Mouse (Mus musculus) neural tube, embryonic 11.5 days (tissue): ENCODE data around the gene Rftn2. TPM values are rescaled to one million over a fixed set of nuclear protein-coding genes. Genes with fewer than 3 reads are reported as not detected.

ENCODE experiments used
- ATAC-seq: fragments of 200-750 bp; cut with Nextera tagmentation; 2 replicates; pipeline ENCODE4 v1.8.0; 2017; ENCODE audit warnings: moderate number of reproducible peaks, mild to moderate bottlenecking, moderate TSS enrichment, moderate library complexity; ENCODE audit not compliant: insufficient read depth, low FRiP score, low TSS enrichment
- DNase-seq: peaks from one replicate; pipeline ENCODE4 v3.0.0-alpha.2; 2015; ENCODE audit warnings: low spot score
- H3K27ac ChIP-seq: fragments of 300-500 bp; sonication (generic); 2 replicates; pipeline ENCODE4 v1.5.1; 2014; ENCODE audit warnings: low read depth, mild to moderate bottlenecking, low read length
- H3K27me3 ChIP-seq: fragments of 300-500 bp; sonication (generic); 2 replicates; pipeline ENCODE4 v1.6.1; 2014; ENCODE audit warnings: mild to moderate bottlenecking, low read length, mixed read lengths; ENCODE audit not compliant: control insufficient read depth, insufficient read depth
- H3K36me3 ChIP-seq: fragments of 300-500 bp; sonication (generic); 2 replicates; pipeline ENCODE4 v1.6.1; 2014; ENCODE audit warnings: mild to moderate bottlenecking, low read length, moderate library complexity, mixed read lengths; ENCODE audit not compliant: control insufficient read depth, insufficient read depth
- H3K4me1 ChIP-seq: fragments of 300-500 bp; sonication (generic); 2 replicates; pipeline ENCODE4 v1.6.1; 2014; ENCODE audit warnings: low read length, mixed read lengths; ENCODE audit not compliant: control insufficient read depth, insufficient read depth
- H3K4me2 ChIP-seq: fragments of 300-500 bp; sonication (generic); 2 replicates; pipeline ENCODE4 v1.6.1; 2014; ENCODE audit warnings: low read depth, mild to moderate bottlenecking, moderate library complexity
- H3K4me3 ChIP-seq: fragments of 300-500 bp; sonication (generic); 2 replicates; pipeline ENCODE4 v1.5.1; 2014; ENCODE audit warnings: low read depth, low read length
- H3K9ac ChIP-seq: fragments of 300-500 bp; sonication (generic); 2 replicates; pipeline ENCODE4 v1.6.1; 2014; ENCODE audit warnings: mild to moderate bottlenecking, low read length
- H3K9me3 ChIP-seq: fragments of 300-500 bp; sonication (generic); 2 replicates; pipeline ENCODE4 v1.6.1; 2016; ENCODE audit warnings: low read length; ENCODE audit not compliant: control insufficient read depth
- WGBS: fragments of 180-500 bp; shearing (Covaris S2); extraction: QIAGEN DNeasy Blood & Tissue Kit; methylation state at CpG from one replicate; pipeline ENCODE4 v1.1.7; 2014; 5-methylcytosine and 5-hydroxymethylcytosine counted together
- polyA plus RNA-seq: library from polyadenylated mRNA; unstranded; fragments of >200 nt; fragmentation: Nextera tagmentation; extraction: Ambion mirVana; gene quantifications from 2 replicates; pipeline ENCODE4 v1.2.1, GENCODE M21; 2014

The Rftn2 gene
- polyA plus RNA-seq, 1 experiment from 2014 or later: 12.3 TPM

DNA sequence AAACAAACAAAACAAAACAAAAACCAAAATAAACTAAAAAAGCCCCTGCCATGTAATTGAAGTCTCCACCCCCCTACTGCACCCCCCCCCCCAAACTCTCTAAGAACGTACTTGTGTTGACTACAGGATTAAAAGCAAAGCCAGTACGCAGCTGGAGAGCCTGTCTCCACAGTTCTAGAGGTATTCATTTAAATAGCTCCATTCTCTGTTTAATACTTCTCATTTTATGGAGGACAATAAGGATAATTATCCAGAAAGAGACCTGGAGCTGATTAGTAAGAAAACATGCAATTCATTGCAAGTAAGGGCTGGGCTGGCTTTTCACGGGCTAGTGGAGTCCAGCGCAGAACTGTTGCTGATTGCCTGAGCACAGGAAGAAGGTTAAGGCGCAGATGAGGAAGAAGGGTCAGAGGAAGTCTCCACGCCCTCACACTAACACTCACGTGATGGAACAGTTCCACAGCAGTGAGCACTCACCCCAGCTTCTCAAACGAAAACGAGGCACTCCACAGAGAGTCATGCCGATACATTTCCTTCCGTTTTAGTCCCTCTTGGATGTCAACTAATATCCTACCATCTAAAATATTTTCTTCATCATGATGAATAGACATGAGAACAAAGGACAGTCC, 11.3 kb downstream of the Rftn2 start:
- Histone ChIP-seq H3K27me3 (no peaks in the 10 kb centered on the region), H3K9me3 (no peaks in the 10 kb centered on the region), H3K9ac (no peak overlapping the region), H3K4me3 (no peak overlapping the region), H3K27ac (no peak overlapping the region), H3K36me3 (no peaks in the 10 kb centered on the region), H3K4me2 (no peak overlapping the region), H3K4me1 (no peaks in the 10 kb centered on the region)
- ATAC-seq (no peak), DNase-seq (no peak)
- 78% methylated on average over 11 of the region's 11 CpGs for WGBS

DNA sequence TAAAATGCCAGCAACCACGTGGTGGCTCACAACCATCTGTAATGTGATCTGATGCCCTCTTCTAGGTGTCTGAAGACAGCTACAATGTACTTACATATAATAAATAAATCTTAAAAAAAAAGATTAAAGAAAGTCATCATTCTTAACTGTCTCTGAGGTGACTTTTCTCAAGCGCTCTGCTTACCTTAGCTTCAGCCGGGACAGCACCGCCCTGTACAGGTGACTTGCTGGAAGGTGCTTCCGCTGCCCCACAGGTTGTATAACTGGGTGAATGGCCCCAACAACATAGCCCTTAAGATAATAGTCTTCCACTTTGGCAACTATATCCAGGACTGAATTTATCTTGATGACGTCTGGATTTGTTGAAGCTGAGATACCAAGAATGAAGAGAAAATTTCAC, 12.6 kb downstream of the Rftn2 start:
- no peak overlapping the region for H3K9ac ChIP-seq
- H3K27me3 ChIP-seq: no peaks in the 10 kb centered on the region
- no peaks in the 10 kb centered on the region for H3K9me3 ChIP-seq
- H3K4me1 ChIP-seq: no peaks in the 10 kb centered on the region
- ATAC-seq: no peak
- H3K27ac ChIP-seq: no peak overlapping the region
- H3K36me3 ChIP-seq: no peaks in the 10 kb centered on the region
- WGBS: 84% methylated on average over 6 of the region's 6 CpGs
- DNase-seq: no peak
- H3K4me3 ChIP-seq: no peak overlapping the region
- H3K4me2 ChIP-seq: no peak overlapping the region

DNA sequence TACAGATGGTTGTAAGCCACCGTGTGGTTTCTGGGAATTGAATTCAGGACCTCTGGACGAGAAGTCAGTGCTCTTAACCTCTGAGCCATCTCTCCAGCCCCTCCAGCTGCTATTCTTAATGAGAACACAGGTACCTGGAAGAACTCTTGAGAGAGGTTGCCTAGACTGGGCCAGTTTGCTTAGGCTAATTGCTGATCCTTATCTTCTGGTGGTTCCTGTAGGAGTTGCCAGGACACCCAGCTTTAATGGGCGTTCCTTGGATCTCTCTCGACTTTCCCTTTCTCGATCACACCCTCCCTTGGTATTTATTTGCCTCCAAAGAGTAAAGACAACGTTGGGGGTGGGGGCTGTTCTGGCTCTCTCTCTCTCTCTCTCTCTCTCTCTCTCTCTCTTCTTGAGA, 13.1 kb downstream of the Rftn2 start:
- Histone ChIP-seq H3K4me2 (no peak overlapping the region), H3K4me3 (no peak overlapping the region), H3K27ac (no peak overlapping the region), H3K9me3 (no peaks in the 10 kb centered on the region), H3K36me3 (no peaks in the 10 kb centered on the region), H3K4me1 (no peaks in the 10 kb centered on the region), H3K27me3 (no peaks in the 10 kb centered on the region), H3K9ac (no peak overlapping the region)
- DNase-seq (no peak), ATAC-seq (no peak)
- 76% methylated on average over 6 of the region's 6 CpGs for WGBS

DNA sequence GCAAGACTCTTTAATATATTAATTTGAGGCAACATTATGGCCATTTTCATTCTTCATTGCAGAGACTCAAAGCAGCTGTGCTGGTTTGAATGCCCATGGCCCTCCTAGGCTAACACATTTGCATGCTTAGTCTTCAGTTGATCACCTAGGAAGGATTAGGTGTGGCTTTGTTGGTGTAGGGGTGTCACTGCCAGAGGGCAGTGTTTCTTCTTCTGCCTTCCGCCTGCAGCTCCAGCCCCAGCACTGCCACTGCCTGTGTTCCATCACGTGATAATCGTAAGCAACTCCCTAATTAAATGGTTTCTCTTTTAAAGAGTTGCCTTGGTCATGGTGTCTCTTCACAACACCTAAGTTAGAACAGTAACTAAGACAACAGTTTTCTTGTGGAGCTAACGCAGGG, 13.8 kb downstream of the Rftn2 start:
- ATAC-seq (no peak), DNase-seq (no peak)
- H3K9ac ChIP-seq: no peak overlapping the region
- H3K27ac ChIP-seq: no peak overlapping the region
- no peak overlapping the region for H3K4me3 ChIP-seq
- H3K36me3 ChIP-seq: no peaks in the 10 kb centered on the region
- H3K4me2 ChIP-seq: no peak overlapping the region
- H3K4me1 ChIP-seq: no peaks in the 10 kb centered on the region
- 83% methylated on average over 4 of the region's 4 CpGs for WGBS
- H3K27me3 ChIP-seq: no peaks in the 10 kb centered on the region
- no peaks in the 10 kb centered on the region for H3K9me3 ChIP-seq

DNA sequence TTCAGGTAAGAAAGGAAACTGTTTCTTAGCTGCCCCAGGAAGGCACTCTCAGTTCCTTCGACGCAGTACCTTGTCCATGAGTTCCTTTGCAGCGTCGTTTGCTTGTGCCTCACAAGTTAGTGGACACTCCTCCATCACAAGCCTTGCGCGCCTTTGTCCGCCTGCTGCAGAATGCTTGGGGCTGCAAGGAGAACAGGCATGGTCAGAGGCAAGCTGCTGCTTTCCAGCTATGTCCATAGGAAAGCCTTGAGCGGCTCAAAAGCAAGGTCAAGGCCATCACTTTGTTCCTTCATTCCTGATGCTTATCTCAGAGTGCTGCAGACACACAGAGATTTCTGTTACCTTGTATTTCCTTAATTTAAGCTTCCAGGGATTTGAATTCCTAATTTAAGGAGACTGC, 15.5 kb downstream of the Rftn2 start:
- no peaks in the 10 kb centered on the region for H3K27me3 ChIP-seq
- no peaks in the 10 kb centered on the region for H3K4me1 ChIP-seq
- H3K4me3 ChIP-seq: no peak overlapping the region
- H3K9ac ChIP-seq: no peak overlapping the region
- no peaks in the 10 kb centered on the region for H3K9me3 ChIP-seq
- WGBS: 87% methylated on average over 8 of the region's 8 CpGs
- ATAC-seq (no peak), DNase-seq (no peak)
- no peak overlapping the region for H3K4me2 ChIP-seq
- H3K27ac ChIP-seq: no peak overlapping the region
- H3K36me3 ChIP-seq: no peaks in the 10 kb centered on the region

DNA sequence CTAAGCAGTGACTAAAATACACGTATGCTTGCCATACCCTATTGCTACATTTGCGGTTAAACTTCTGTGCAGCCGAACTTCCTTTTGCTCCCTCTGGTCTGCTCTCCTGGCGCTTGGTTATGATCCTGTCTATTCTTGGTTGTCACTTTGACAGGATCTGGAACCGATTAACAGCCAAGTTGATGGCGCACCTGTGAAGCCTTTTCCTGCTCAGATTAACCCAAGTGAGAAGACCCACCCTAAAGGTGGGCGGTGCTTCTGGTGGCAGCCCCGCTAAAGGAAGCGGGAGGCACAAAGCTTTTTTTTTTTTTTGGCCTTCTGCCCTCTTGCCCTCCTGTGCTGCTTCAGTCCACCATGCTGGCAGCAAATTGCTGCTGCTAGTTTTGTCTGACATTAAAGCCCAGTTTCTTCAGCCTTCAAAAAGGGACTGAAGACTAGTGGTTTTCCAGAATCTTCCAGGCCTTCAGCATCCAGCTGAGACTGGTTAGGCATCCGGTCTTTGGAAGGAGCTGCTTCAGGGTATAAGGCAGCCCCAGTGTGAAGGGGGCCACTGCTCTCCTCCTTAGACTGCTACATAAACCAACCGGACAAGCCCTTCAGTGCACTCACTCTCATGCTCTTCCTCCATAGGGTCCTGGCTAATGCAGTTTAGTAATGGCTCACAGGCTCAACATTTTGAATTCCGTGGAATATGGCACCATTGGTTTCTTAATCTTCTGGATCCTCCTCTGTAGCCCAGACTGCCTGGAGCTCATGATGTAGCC, 16.2 kb downstream of the Rftn2 start:
- Histone ChIP-seq H3K9me3 (no peaks in the 10 kb centered on the region), H3K4me2 (no peak overlapping the region), H3K27me3 (no peaks in the 10 kb centered on the region), H3K4me1 (no peaks in the 10 kb centered on the region), H3K27ac (no peak overlapping the region), H3K9ac (no peak overlapping the region), H3K36me3 (no peaks in the 10 kb centered on the region), H3K4me3 (no peak overlapping the region)
- DNase-seq: no peak
- 54% methylated on average over 12 of the region's 12 CpGs for WGBS
- ATAC-seq: no peak

DNA sequence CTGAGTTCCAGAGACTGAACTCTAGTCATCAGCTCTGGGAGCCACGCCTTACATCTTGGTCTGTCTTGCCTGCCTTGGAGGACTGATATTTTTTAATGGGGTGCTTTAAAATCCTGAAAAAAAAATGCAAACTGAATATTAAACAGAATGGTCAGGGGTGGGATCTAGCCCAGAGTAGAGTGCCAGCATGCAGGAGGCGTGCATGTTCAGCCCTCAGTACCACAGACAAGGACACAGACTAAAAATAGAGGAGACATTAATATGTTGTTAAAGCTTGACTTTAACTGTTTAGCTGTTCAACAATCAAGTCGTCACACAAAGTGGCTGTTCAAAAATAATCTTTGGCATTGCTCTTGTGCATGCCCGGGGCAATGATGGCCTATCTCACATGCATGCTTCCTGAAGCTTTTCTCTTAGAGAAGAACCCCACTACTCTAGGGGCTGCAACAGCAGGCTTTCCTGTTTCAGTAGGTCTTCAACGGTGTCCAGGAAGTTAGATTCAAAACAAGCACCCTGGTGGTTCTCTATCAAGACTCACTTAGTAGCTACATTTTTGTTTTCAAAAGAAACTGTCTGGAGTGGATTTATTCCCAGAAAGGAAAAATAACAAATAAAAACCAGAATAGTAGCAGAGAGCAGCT, 18.0 kb downstream of the Rftn2 start:
- 78% methylated on average over 5 of the region's 5 CpGs for WGBS
- Histone ChIP-seq H3K4me2 (no peak overlapping the region), H3K36me3 (no peaks in the 10 kb centered on the region), H3K4me1 (no peaks in the 10 kb centered on the region), H3K4me3 (no peak overlapping the region), H3K27me3 (no peaks in the 10 kb centered on the region), H3K9me3 (no peaks in the 10 kb centered on the region), H3K27ac (no peak overlapping the region), H3K9ac (no peak overlapping the region)
- DNase-seq (no peak), ATAC-seq (no peak)

DNA sequence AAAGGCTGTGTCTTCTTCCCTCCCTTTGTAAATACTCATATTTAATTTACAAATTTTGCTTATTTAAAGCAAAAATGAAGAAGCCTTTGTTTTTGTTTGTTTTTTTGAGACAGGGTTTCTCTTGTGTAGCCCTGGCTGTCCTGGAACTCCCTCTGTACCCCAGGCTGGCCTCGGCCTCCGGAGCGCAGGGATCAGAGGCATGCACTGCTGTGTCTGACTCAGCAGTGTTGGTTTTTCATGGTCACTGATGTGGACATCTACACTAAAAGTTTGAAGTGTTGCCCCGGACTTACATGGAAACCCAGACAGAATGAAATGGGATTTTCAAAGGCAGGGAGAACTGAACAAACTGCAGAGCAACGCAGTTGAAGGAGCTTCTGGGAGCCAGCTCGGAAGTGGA, 19.0 kb downstream of the Rftn2 start:
- Histone ChIP-seq H3K4me1 (no peaks in the 10 kb centered on the region), H3K27me3 (no peaks in the 10 kb centered on the region), H3K36me3 (no peaks in the 10 kb centered on the region), H3K9me3 (no peaks in the 10 kb centered on the region), H3K4me2 (no peak overlapping the region), H3K9ac (no peak overlapping the region), H3K4me3 (no peak overlapping the region), H3K27ac (no peak overlapping the region)
- DNase-seq (no peak), ATAC-seq (no peak)
- WGBS: 97% methylated on average over 6 of the region's 6 CpGs
